Mouse (Mus musculus) midbrain, embryonic 11.5 days (tissue): ENCODE data around the gene Cacng2. TPM values are rescaled to one million over a fixed set of nuclear protein-coding genes. Genes with fewer than 3 reads are reported as not detected.
A peak's percentile ranks its signal among the peaks of the same experiment; 100 is the strongest.

Experiments
- ATAC-seq: fragments of 200-750 bp; cut with Nextera tagmentation; 2 replicates; pipeline ENCODE4 v1.8.0; 2017; ENCODE audit warnings: moderate TSS enrichment, moderate library complexity; ENCODE audit not compliant: low FRiP score
- DNase-seq: peaks from one replicate; pipeline ENCODE4 v3.0.0; 2015; ENCODE audit warnings: low spot score; ENCODE audit errors: missing footprints
- H3K27ac ChIP-seq: fragments of 300-500 bp; sonication (generic); 2 replicates; pipeline ENCODE4 v1.5.1; 2014; ENCODE audit warnings: low read depth, low read length
- H3K27me3 ChIP-seq: fragments of 300-500 bp; sonication (generic); 2 replicates; pipeline ENCODE4 v1.6.1; 2014; ENCODE audit warnings: mild to moderate bottlenecking, low read length, moderate library complexity, mixed read lengths; ENCODE audit not compliant: control insufficient read depth, insufficient read depth
- H3K36me3 ChIP-seq: fragments of 300-500 bp; sonication (generic); 2 replicates; pipeline ENCODE4 v1.6.1; 2014; ENCODE audit warnings: mild to moderate bottlenecking, low read length, moderate library complexity, mixed read lengths; ENCODE audit not compliant: control insufficient read depth, insufficient read depth
- H3K4me1 ChIP-seq: fragments of 300-500 bp; sonication (generic); 2 replicates; pipeline ENCODE4 v1.6.1; 2014; ENCODE audit warnings: low read length; ENCODE audit not compliant: control insufficient read depth, insufficient read depth
- H3K4me2 ChIP-seq: fragments of 300-500 bp; sonication (generic); 2 replicates; pipeline ENCODE4 v1.6.1; 2014; ENCODE audit warnings: mild to moderate bottlenecking, moderate library complexity
- H3K4me3 ChIP-seq: fragments of 300-500 bp; sonication (generic); 2 replicates; pipeline ENCODE4 v1.5.1; 2014; ENCODE audit warnings: low read depth, low read length
- H3K9ac ChIP-seq: fragments of 300-500 bp; sonication (generic); 2 replicates; pipeline ENCODE4 v1.6.1; 2014; ENCODE audit warnings: low read length
- H3K9me3 ChIP-seq: fragments of 300-500 bp; sonication (generic); 2 replicates; pipeline ENCODE4 v1.6.1; 2016; ENCODE audit warnings: low read length; ENCODE audit not compliant: control insufficient read depth
- WGBS: fragments of 180-500 bp; shearing (Covaris S2); extraction: QIAGEN DNeasy Blood & Tissue Kit; methylation state at CpG from one replicate; pipeline ENCODE4 v1.1.7; 2014; 5-methylcytosine and 5-hydroxymethylcytosine counted together
- polyA plus RNA-seq: library from polyadenylated mRNA; unstranded; fragments of >200 nt; fragmentation: Nextera tagmentation; extraction: Ambion mirVana; gene quantifications from 2 replicates; pipeline ENCODE4 v1.2.1, GENCODE M21; 2014

Gene Cacng2
- polyA plus RNA-seq, 1 experiment from 2014 or later, result 1.1 TPM

DNA sequence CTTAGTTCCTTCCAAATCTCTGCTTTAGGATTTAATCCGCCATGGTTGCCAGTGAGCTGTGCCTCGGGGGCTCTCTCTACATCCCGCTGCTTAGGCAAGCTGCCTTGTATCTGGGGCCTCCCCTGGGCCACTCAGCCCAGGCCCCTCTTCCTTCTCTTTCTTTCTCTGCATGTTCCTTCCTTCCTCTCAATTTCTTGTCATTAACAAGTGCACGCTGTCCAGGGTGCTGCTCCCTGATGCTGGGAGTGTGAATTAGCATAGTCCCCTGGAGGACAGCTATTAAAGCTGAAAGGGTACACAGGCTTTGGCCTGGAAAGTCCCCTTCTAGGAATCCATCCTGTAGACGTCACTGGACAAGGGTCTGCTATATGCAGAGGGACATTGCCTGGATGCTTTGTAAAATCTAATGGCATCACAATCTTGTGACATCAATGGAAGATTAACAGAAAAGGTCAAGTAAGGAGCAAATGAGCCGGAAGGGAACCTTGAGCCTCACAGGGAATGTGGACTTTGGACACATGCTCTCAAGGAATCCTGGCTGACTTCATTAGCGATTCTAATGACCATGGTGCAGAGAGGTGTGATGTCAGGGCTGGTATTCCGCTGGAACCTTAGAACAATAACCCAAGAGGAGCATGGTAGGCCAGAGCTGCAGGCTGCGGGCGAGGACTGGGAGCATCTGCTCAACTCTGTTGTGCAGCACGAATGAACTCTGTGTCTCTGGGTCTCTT is 33.4 kb upstream of the Cacng2 start:
- H3K9me3 ChIP-seq, result no peaks in the 10 kb centered on the region
- no peak overlapping the region for H3K27ac ChIP-seq
- DNase-seq (no peak), ATAC-seq (no peak)
- no peaks in the 10 kb centered on the region for H3K27me3 ChIP-seq
- no peaks in the 10 kb centered on the region for H3K36me3 ChIP-seq
- WGBS, result 41% methylated on average over 11 of the region's 11 CpGs
- no peak overlapping the region for H3K4me3 ChIP-seq
- no peak overlapping the region for H3K4me2 ChIP-seq
- no peak overlapping the region for H3K9ac ChIP-seq
- peaks cover 2% of the 10 kb centered on the region; the same call in 1 of the 2 replicates for H3K4me1 ChIP-seq

DNA sequence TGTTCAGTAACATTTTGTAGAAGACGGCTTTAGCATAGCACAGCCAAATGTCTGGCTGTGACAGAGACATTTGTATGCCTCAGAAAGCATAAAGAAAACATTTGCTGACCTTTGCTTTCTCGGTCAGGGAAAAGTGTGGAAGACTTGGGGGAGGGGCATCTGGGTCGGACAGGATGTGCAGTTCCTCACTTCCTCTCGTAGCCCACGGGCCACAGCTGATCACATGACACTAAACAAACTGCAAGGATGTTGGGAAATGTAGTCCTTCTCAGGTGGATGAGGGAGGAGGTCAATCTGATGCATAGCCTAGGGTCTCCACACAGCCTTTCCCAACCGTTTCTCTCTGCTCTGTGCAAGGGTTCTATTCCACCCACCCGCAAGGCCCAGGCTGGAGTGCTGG is 28.7 kb upstream of the Cacng2 start:
- WGBS, result 82% methylated on average over 7 of the region's 7 CpGs
- Histone ChIP-seq H3K36me3 (no peaks in the 10 kb centered on the region), H3K4me3 (no peak overlapping the region), H3K9ac (no peak overlapping the region), H3K27me3 (no peaks in the 10 kb centered on the region), H3K9me3 (no peaks in the 10 kb centered on the region), H3K27ac (no peak overlapping the region), H3K4me1 (peaks cover 2% of the 10 kb centered on the region; the same call in 1 of the 2 replicates), H3K4me2 (no peak overlapping the region)
- ATAC-seq, result no peak
- no peak for DNase-seq

DNA sequence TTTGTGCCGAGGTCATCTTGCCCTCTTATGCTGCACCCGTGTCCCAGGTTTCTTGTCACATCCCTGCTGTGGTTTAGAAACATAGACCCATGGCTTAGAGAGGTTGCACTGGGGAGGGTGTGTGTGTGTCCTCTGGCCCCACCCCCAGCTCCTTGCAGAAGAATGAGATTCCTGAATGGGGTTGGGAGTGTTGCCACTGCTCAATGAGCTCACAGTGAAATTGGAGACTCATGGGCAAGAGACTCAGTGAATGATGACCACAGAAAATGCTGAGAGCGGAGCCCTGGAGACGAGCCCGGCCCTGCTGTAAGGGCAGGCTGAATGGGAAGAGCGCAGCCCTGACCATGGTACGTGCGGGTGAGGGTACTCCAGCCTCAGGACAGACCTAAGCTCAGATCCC is 20.4 kb upstream of the Cacng2 start:
- no peaks in the 10 kb centered on the region for H3K9me3 ChIP-seq
- H3K4me2 ChIP-seq, result no peak overlapping the region
- no peak for ATAC-seq
- no peaks in the 10 kb centered on the region for H3K36me3 ChIP-seq
- H3K27ac ChIP-seq, result no peak overlapping the region
- no peak overlapping the region for H3K9ac ChIP-seq
- no peaks in the 10 kb centered on the region for H3K27me3 ChIP-seq
- WGBS, result 53% methylated on average over 8 of the region's 8 CpGs
- H3K4me1 ChIP-seq, result no peaks in the 10 kb centered on the region
- no peak for DNase-seq
- H3K4me3 ChIP-seq, result no peak overlapping the region

DNA sequence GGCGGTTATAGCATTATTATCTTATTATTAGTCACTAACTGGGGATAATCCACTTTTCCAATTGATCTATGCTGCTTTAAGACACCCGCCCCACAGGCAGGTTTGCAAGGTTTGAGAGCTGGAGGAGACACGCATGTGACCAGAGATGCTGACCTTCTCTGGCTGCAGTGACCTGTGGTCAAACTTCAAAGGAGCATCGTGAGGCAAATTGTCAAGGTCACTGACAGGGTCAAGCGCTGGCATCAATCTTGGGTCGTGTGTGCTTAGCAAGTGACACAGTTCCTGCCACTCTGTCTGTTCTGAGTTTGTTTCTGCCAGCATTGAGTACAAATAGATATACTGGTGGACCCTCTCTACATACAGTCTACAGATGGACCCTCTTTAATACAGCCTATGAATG is 14.8 kb upstream of the Cacng2 start:
- H3K27ac ChIP-seq, result no peak overlapping the region
- no peaks in the 10 kb centered on the region for H3K36me3 ChIP-seq
- no peak overlapping the region for H3K4me3 ChIP-seq
- ATAC-seq, result no peak
- H3K4me2 ChIP-seq, result no peak overlapping the region
- H3K4me1 ChIP-seq, result peaks cover 5% of the 10 kb centered on the region; the same call in 1 of the 2 replicates
- H3K9ac ChIP-seq, result no peak overlapping the region
- H3K9me3 ChIP-seq, result no peaks in the 10 kb centered on the region
- H3K27me3 ChIP-seq, result no peaks in the 10 kb centered on the region
- no peak for DNase-seq
- WGBS, result 33% methylated on average over 6 of the region's 6 CpGs

DNA sequence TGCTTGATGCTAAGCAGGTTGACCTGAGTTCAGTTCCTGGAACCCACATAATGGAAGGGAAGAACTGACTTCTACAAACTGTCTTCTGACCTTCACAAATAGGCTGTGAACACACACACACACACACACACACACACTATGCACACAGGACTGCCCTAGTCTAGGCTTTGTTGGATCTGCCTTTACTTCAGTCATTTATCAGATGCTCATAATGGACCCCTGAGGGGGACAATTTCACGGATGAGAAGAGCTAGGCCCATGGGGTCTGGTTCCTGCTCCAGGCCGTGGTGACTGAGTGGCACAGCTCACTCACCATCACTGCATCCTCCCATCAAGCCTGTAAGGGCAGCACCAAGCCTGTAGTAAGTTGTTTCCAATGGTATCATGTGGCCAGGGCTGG is 13.6 kb upstream of the Cacng2 start:
- Histone ChIP-seq H3K4me1 (peaks cover 5% of the 10 kb centered on the region; the same call in 1 of the 2 replicates), H3K9me3 (no peaks in the 10 kb centered on the region), H3K27ac (no peak overlapping the region), H3K9ac (no peak overlapping the region), H3K27me3 (no peaks in the 10 kb centered on the region), H3K4me3 (no peak overlapping the region), H3K4me2 (no peak overlapping the region), H3K36me3 (no peaks in the 10 kb centered on the region)
- DNase-seq (no peak), ATAC-seq (no peak)
- WGBS, result 41% methylated on average over 2 of the region's 2 CpGs

DNA sequence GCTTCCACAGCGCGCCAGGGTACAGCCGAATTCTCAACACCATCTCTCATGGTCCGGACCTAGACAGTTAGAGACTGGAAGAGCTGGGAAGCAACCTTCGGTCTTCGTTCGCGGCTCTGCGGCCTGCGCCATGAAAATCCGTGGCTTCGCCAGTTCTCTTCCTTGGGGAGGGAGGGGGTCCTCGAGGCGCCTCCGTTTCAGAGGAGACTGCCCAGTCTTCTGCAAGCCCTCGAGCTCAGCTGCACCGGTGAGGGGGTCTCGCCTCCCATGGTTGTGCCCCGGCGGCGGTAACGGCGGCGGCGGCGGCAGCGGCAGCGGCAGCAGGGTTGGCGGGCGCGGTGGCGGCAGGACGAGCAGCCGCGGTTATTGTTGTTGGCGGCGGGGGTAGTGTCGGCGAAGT is 580 bp downstream of the Cacng2 start:
- H3K9me3 ChIP-seq, result no peaks in the 10 kb centered on the region
- H3K4me2 ChIP-seq, result peak overlapping the region; percentile 62
- no peaks in the 10 kb centered on the region; the same call in none of the 2 replicates for H3K27me3 ChIP-seq
- peaks cover 3% of the 10 kb centered on the region; the same call in 1 of the 2 replicates for H3K4me1 ChIP-seq
- peak overlapping the region; percentile 39 for H3K4me3 ChIP-seq
- DNase-seq, result peak; percentile 91
- WGBS, result 4% methylated on average over 39 of the region's 39 CpGs
- peak; percentile 48; the same call in 1 of the 2 replicates for ATAC-seq
- peak overlapping the region; percentile 64 for H3K9ac ChIP-seq
- no peaks in the 10 kb centered on the region for H3K36me3 ChIP-seq
- H3K27ac ChIP-seq, result no peak overlapping the region

DNA sequence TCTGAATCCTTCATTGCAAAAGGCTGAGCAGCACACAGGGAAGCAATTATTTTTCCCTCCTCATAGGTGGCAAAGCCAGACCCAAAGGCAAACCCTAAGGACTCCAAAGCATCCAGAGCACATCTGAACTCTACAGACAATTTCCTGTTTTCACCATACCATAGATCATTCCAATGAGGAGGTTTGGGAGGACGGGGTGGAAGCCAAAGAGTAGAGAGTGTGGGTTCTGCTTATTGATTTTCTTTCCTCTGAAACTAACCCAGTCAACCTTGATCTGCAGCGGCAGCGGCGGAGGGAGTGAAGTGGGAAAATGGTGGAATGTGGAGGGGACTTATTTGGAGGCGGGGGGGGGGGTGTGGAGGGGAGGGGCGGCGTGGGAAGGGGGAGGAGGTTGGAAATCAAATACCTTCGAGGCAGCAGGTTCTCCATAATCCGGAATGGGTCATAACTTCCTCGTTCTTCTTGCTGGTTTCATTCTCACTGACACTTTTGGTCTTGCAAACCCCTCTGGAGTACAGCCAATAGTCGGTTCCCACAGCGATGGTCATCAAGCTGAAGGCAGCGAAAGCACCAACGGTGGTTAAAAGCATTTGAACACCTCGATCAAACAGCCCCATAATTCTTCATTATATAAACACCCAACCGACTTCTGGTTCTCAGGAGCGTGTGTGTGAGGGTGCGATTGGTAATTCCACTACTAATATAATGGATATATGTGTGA is 1.4 kb downstream of the Cacng2 start:
- peaks cover 3% of the 10 kb centered on the region; the same call in 1 of the 2 replicates for H3K4me1 ChIP-seq
- no peak overlapping the region for H3K27ac ChIP-seq
- H3K4me2 ChIP-seq, result no peak overlapping the region; the same call in 1 of the 2 replicates
- H3K4me3 ChIP-seq, result peak overlapping the region; percentile 39
- no peaks in the 10 kb centered on the region for H3K36me3 ChIP-seq
- no peak for DNase-seq
- no peak for ATAC-seq
- H3K27me3 ChIP-seq, result no peaks in the 10 kb centered on the region; the same call in none of the 2 replicates
- no peak overlapping the region for H3K9ac ChIP-seq
- no peaks in the 10 kb centered on the region for H3K9me3 ChIP-seq
- WGBS, result 67% methylated on average over 18 of the region's 18 CpGs

DNA sequence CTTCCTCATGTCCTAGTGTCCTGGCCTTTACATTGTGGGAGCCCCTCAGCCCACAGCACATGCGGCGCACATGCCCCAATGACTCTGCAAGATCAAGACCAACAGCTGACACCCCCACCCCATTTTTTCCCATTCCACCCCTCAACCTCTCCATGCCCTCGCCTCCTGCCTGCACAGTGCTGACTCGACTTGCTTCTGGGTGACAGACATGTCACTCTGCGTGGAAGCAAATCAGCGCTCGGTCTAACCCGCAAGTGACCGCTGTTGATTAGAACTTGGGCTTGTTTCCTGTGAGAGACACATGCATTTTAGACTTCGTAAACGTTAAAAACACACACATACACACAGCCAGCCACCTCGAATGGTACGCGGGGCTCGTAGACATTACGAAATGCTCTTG is 2.1 kb downstream of the Cacng2 start:
- Histone ChIP-seq H3K9ac (no peak overlapping the region), H3K4me1 (peaks cover 3% of the 10 kb centered on the region; the same call in 1 of the 2 replicates), H3K27me3 (no peaks in the 10 kb centered on the region; the same call in none of the 2 replicates), H3K9me3 (no peaks in the 10 kb centered on the region), H3K27ac (no peak overlapping the region), H3K36me3 (no peaks in the 10 kb centered on the region), H3K4me2 (0 out of 2 replicates have a peak overlapping the region, but pooled peaks have one; percentile 3), H3K4me3 (no peak overlapping the region)
- WGBS, result 88% methylated on average over 16 of the region's 16 CpGs
- no peak for DNase-seq
- no peak for ATAC-seq

DNA sequence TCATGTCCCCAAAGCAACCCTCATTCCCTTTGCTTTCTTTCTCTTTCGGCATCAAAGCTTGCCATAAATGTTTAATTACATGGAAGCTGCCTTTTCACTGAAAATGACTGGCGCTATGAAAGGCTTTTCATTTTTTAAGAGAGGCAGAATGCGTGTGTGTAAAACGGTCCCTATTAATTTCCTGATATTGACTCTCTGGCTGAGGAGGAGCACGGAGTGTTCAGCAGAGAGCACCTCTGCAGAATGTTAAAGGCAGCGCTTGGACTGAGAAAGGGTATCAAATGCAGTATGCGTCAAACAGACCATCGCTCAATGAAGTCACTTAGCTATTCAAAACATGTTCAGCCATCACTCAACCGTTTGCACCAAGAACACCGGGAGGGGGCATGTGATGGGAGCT is 2.9 kb downstream of the Cacng2 start:
- H3K4me3 ChIP-seq, result no peak overlapping the region
- no peak for DNase-seq
- peak overlapping the region; percentile 25; the same call in 1 of the 2 replicates for H3K4me2 ChIP-seq
- no peaks in the 10 kb centered on the region for H3K9me3 ChIP-seq
- H3K36me3 ChIP-seq, result no peaks in the 10 kb centered on the region
- no peak overlapping the region for H3K9ac ChIP-seq
- 72% methylated on average over 10 of the region's 10 CpGs for WGBS
- H3K4me1 ChIP-seq, result peaks cover 3% of the 10 kb centered on the region; the same call in 1 of the 2 replicates
- H3K27ac ChIP-seq, result no peak overlapping the region
- ATAC-seq, result no peak
- H3K27me3 ChIP-seq, result no peaks in the 10 kb centered on the region; the same call in none of the 2 replicates
